Mouse (Mus musculus) bone marrow macrophage, adult 2 months (primary cell): ENCODE measurements around the gene Cln6. TPM values are rescaled to one million over a fixed set of nuclear protein-coding genes. Genes with fewer than 3 reads are reported as not detected.
A peak's percentile ranks its signal among the peaks of the same experiment; 100 is the strongest.

Source experiments
- H3K27ac ChIP-seq: 2 replicates; pipeline ENCODE4 v1.5.1; 2012; ENCODE audit warnings: low read depth, low read length; ENCODE audit not compliant: insufficient read depth
- H3K4me1 ChIP-seq: 2 replicates; pipeline ENCODE4 v1.6.1; 2012; ENCODE audit warnings: low read length; ENCODE audit not compliant: control insufficient read depth, insufficient read depth
- H3K4me3 ChIP-seq: 2 replicates; pipeline ENCODE4 v1.5.1; 2012; ENCODE audit warnings: mild to moderate bottlenecking, low read length, moderate library complexity; ENCODE audit not compliant: insufficient read depth
- CTCF ChIP-seq: IDR thresholded peaks from 2 replicates; pipeline ENCODE4 v1.5.1; 2012; ENCODE audit warnings: low read depth, mild to moderate bottlenecking, low read length, moderate library complexity
- POLR2A ChIP-seq: IDR thresholded peaks from 2 replicates; pipeline ENCODE4 v1.6.1; 2012; ENCODE audit warnings: mild to moderate bottlenecking, low read depth, low read length, borderline replicate concordance
- polyA plus RNA-seq: library from polyadenylated mRNA; stranded (reverse); fragments of >200 nt; gene quantifications from 2 replicates; pipeline ENCODE4 v1.2.4, GENCODE M21; 2012; ENCODE audit not compliant: missing spikeins, insufficient read depth, insufficient read length

Gene Cln6
- polyA plus RNA-seq, 1 experiment = 113 TPM

- H3K4me3 ChIP-seq = no peak overlapping the region
- TF ChIP-seq POLR2A (no peak), CTCF (no peak)
- H3K4me1 ChIP-seq = peaks cover 12% of the 10 kb centered on the region
- H3K27ac ChIP-seq = no peak overlapping the region
Observed at GRCm38 (mm10) chr9:62876966-62877616, 38.5 kb downstream of the Cln6 start.

DNA sequence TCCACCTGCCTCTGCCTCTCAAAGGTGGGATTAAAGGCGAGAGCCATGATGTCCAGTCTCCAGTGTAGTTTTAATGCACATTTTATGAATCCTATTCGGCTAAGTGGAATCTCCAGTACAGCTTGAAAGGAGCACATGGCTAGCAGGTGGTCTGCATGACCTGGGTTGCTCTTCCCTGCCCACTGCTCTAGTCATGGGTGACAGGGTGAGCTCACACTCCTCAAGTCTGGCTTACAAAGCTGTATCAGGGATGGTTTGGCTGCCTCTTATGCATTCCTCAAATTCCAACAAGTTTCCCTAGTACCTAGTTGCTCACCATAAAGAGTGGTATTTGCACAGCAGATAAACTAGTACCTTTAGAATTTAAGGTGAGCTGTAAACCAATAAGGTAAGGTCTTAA is 39.2 kb downstream of the Cln6 start:
- Histone ChIP-seq H3K4me1 (peaks cover 12% of the 10 kb centered on the region), H3K27ac (no peak overlapping the region), H3K4me3 (no peak overlapping the region)
- TF ChIP-seq CTCF (no peak), POLR2A (no peak)

DNA sequence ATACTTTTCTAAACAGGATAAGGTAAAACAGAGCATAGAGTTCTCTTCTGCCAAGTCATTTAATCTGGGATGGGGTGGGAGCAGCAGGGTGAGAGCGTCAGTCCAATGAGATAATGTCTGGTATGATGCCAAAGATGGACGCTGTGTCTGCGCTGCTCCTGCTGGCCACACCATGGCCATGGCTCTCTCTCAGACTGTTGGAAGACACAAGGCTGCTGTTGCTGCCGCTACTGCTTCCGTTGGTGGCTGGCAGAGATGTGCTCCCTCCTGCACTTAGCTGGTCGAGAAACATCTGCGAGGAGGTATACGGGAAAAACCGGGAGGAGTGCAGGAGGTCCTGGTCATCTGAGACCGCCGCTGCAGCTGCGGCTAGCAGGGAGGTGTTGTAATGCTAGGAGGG is 43.3 kb downstream of the Cln6 start:
- Histone ChIP-seq H3K4me3 (no peak overlapping the region), H3K4me1 (peaks cover 2% of the 10 kb centered on the region; the same call in 1 of the 2 replicates), H3K27ac (no peak overlapping the region)
- no peak for TF ChIP-seq CTCF
- TF ChIP-seq POLR2A = no peak

- TF ChIP-seq CTCF (no peak), POLR2A (no peak)
- Histone ChIP-seq H3K27ac (peak overlapping the region; percentile 81), H3K4me3 (no peak overlapping the region), H3K4me1 (peaks cover 2% of the 10 kb centered on the region; the same call in 1 of the 2 replicates)
Observed at GRCm38 (mm10) chr9:62894486-62894885, 55.9 kb downstream of the Cln6 start.

Other genes with a start within 250 kb of the Cln6 start
- 0.46 TPM in 1 of 2 replicates, not detected in the other for gene Itga11, start 161.0 kb upstream of the Cln6 start, polyA plus RNA-seq
- 12.8 and 15.8 TPM in 2 replicates for gene Fem1b, start 26.9 kb upstream of the Cln6 start, polyA plus RNA-seq
- 2.4 and 6.2 TPM in 2 replicates for gene Calml4, start 19.3 kb downstream of the Cln6 start, polyA plus RNA-seq
- 61.8 and 75.3 TPM in 2 replicates for gene Pias1, start 149.1 kb downstream of the Cln6 start, polyA plus RNA-seq